In genomic region chr2:178163981-178164380, GRCm38 (mm10) we compare ENCODE assay signal across 21 mouse cellular contexts. TPM values are rescaled to one million over a fixed set of nuclear protein-coding genes. Genes with fewer than 3 reads are reported as not detected.
DNase-seq lines count a peak whose midpoint lies in the region; ATAC-seq and TF ChIP-seq lines count a peak whose summit lies in the region.
"Had no signal": no experiment of that assay in that cellular context is flagged by ENCODE, and none has a peak within 500 bp of the region (broad histone marks: within the 10 kb centered on the region; RNA-seq: fewer than 3 reads in every experiment).

No protein-coding gene starts in this region.

- peaks cover 40% of the 10 kb centered on the region for H3K4me1 ChIP-seq in cerebellum, adult 2 months (ENCODE audit: control insufficient read depth, insufficient read depth, low read length)
- no peaks in the 10 kb centered on the region for H3K4me1 ChIP-seq in forebrain, postnatal 0 days (ENCODE audit: insufficient read depth)

- no peak for TF ChIP-seq POLR2A in cerebellum, adult 2 months (IDR thresholded peaks at IDR 0.05; ENCODE audit: borderline replicate concordance, insufficient read depth, low read length)

- WGBS in cerebellum, adult 2 months, result 57% methylated on average over 1 of the region's 1 CpGs
- WGBS in forebrain, postnatal 0 days, result 90% methylated on average over 1 of the region's 1 CpGs

- no peaks in the 10 kb centered on the region for H3K9me3 ChIP-seq in forebrain, postnatal 0 days (ENCODE audit: low read length)

- no peaks in the 10 kb centered on the region for H3K27me3 ChIP-seq in cerebellum, adult 2 months (ENCODE audit: control insufficient read depth, insufficient read depth, low read length)
- H3K27me3 ChIP-seq in forebrain, postnatal 0 days (ENCODE audit: insufficient read depth, low read length), result no peaks in the 10 kb centered on the region
- H3K27me3 ChIP-seq: Patski had no signal

- no peak for ATAC-seq in forebrain, postnatal 0 days
- ATAC-seq: activated CD4-positive, CD25-positive, alpha-beta regulatory T cell, adult 4 months; CD4-positive, CD25-positive, alpha-beta regulatory T cell, adult 4 months; Patski had no signal

- no peak overlapping the region for H3K9ac ChIP-seq in forebrain, postnatal 0 days

- no peak for TF ChIP-seq CTCF in cerebellum, adult 2 months (IDR thresholded peaks at IDR 0.05; ENCODE audit: borderline replicate concordance, insufficient read depth, low read depth, low read length)
- no peak for TF ChIP-seq CTCF in layer of hippocampus, adult 2 months (conservative IDR thresholded peaks at IDR 0.05)
- TF ChIP-seq CTCF in forebrain, postnatal 0 days (IDR thresholded peaks at IDR 0.05; ENCODE audit: low read depth), result no peak

- H3K27ac ChIP-seq in cerebellum, adult 2 months (ENCODE audit: insufficient read depth, low read length), result peak overlapping the region; percentile 63
- H3K27ac ChIP-seq in layer of hippocampus, adult 2 months, result peak overlapping the region; percentile 28; the same call in 1 of the 2 replicates
- no peak overlapping the region for H3K27ac ChIP-seq in forebrain, postnatal 0 days (ENCODE audit: low read depth, low read length)

- H3K36me3 ChIP-seq in forebrain, postnatal 0 days (ENCODE audit: insufficient read depth), result no peaks in the 10 kb centered on the region
- H3K36me3 ChIP-seq: G1E had no signal

- DNase-seq in cerebellum, adult 2 months, result peak in 1 of 2 experiments; percentile 61
- DNase-seq in cerebellum, postnatal 14 days, result no peak
- no peak for DNase-seq in layer of hippocampus, adult 2 months (ENCODE audit: low spot score in 2 of 2)
- no peak for DNase-seq in layer of hippocampus, postnatal 10 days (ENCODE audit: low spot score in 2 of 2)
- peak; percentile 53 for DNase-seq in brain, adult 2 months (ENCODE audit: low read depth, low spot score)
- DNase-seq in forebrain, postnatal 0 days, result no peak
- DNase-seq: adrenal gland, adult 2 months; adrenal gland, adult 8-10 months; adrenal gland, postnatal 25 days; adrenal gland, postnatal 36 days; B cell, adult 2 months; cerebellum, adult 11 months; cerebellum, adult 11-12 months; cerebellum, adult 18-20 months; cerebellum, adult 8-10 months had no signal

- H3K4me2 ChIP-seq in forebrain, postnatal 0 days (ENCODE audit: low read depth), result no peak overlapping the region

- no peak overlapping the region for H3K4me3 ChIP-seq in cerebellum, adult 2 months (replicated peaks; ENCODE audit: insufficient read depth, low read depth, low read length)
- no peak overlapping the region for H3K4me3 ChIP-seq in layer of hippocampus, adult 2 months
- H3K4me3 ChIP-seq in forebrain, postnatal 0 days (ENCODE audit: low read depth, low read length), result no peak overlapping the region

RNA-seq across cellular contexts. Expression of gene Phactr3, which starts 45.2 kb away (rescaled TPM):
- 75.5 and 79.8 TPM in 2 replicates for polyA plus RNA-seq in cerebellum, adult 2 months (2012; rRNA removed)
- total RNA-seq in layer of hippocampus, adult 2 months (2021), result 100 to 1,000 TPM; 139 to 141 TPM
- 100 to 1,000 TPM; 113 to 115 TPM for total RNA-seq in layer of hippocampus, postnatal 10 days (2021)
- 152 and 170 TPM in 2 replicates for total RNA-seq in forebrain, postnatal 0 days (2014; rRNA removed)
- 97.8 and 98.2 TPM in 2 replicates for polyA plus RNA-seq in forebrain, postnatal 0 days (2015; fragmentation: Nextera tagmentation; extraction: Ambion mirVana)
- total RNA-seq: MEL had no signal
- polyA plus RNA-seq: C2C12, G1E, Patski had no signal
